Mouse (Mus musculus): ENCODE results near the gene Strada.
A peak's percentile ranks its signal among the peaks of the same experiment; 100 is the strongest.

The Strada gene

GRCm38 (mm10) chr11:106187326-106187725 is 14.6 kb downstream of the Strada start:
- no peak for DNase-seq (ENCODE audit: extremely low spot score)

GRCm38 (mm10) chr11:106180449-106180801 is 21.5 kb downstream of the Strada start:
- no peak for DNase-seq (ENCODE audit: extremely low spot score)

GRCm38 (mm10) chr11:106179711-106180448 is 22.1 kb downstream of the Strada start:
- DNase-seq (ENCODE audit: extremely low spot score) = no peak

- no peak for DNase-seq (ENCODE audit: extremely low spot score)
These were observed 23.8 kb downstream of the Strada start for GRCm38 (mm10) chr11:106178036-106178782.

DNA sequence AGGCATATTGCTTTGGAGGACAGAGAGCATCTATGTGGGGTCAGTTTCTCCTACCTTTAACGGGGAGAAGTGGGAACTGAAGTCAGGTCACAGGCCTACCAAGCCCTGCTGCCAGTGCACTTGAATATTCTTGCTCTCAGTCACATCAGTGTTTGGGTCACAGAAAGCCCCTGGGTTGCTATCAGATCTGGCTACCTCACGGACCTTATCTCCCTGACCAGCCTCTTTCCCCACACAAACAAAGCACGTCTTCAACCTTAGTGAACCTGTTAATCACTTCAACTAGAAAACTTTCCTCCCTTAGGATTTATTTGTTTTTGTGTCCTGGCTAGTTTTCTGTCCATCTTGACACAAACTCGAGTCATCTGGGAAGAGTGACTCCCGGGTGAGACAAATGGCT is 25.6 kb downstream of the Strada start:
- DNase-seq (ENCODE audit: extremely low spot score) = no peak

- no peak for DNase-seq (ENCODE audit: extremely low spot score)
These were observed 26.9 kb downstream of the Strada start for GRCm38 (mm10) chr11:106175081-106175480.

DNA sequence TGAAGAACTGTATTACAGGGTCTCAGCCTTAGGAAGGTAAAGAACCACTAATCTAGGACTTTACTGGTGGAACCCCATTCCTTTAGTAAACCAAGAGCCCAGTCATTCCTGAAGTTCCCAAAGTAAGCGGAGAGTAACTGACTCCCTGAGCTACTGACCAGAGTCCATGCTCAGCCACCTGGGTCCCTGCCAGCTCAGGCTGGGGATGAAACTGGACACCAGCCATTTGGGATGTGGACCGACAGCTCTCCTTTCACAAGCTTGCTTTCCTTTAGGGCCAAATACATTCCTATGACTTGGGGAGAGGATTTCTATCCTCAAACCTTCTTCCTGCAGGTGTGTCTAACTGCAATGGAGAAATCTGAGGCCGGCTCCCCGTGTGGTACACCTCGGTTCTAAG is 27.6 kb downstream of the Strada start:
- DNase-seq (ENCODE audit: extremely low spot score) = no peak

DNA sequence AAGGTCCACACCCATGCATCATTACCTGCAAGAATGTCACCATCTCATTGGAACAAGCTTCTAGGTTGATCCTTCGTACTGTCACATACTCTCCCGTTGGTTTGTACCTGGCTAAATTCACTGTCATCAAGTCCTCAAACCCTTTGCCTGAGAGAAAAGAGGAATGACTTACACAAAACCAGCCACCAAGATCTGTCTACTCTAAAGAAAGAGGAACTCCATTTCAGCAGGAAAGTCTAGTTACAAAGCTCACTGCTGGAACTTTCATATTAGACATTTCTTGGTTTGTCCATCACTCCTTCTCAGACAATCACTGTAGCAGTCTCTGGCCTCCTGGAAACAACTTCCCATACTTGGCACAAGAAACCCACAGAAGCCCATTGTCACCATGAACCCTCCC is 28.7 kb downstream of the Strada start:
- no peak for DNase-seq (ENCODE audit: extremely low spot score)

GRCm38 (mm10) chr11:106170807-106171206 is 31.2 kb downstream of the Strada start:
- no peak for DNase-seq (ENCODE audit: extremely low spot score)

GRCm38 (mm10) chr11:106167435-106167834 is 34.5 kb downstream of the Strada start:
- DNase-seq (ENCODE audit: extremely low spot score) = no peak

DNA sequence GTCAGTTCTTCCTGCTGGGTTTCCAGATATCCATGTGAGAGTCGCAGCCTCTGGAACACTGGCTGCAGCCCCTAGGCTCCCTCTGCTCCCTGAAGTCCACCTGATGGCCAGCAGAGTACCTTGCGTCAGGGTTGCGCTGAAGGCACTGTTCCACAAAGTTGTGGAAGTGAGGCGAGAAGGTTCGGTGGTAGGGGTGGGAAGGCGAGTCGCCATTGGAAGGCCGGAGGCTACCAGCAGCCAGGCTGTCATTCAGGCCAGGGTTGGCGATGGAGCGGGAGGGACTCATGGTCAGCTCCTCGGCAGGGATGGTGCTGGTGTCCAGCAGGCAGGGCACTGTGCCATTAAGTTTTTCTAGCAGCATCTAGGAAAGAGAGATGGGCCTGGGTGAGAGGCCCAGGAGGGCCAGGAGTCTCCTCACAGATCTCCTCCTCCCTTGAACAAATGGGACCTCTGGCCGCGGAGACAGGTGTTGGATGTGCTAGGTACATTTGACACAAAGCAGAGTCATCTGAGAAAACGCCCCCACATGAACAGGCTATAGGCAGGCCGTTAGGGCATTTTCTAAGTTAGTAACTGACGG is 37.3 kb downstream of the Strada start:
- no peak for DNase-seq (ENCODE audit: extremely low spot score)

GRCm38 (mm10) chr11:106163546-106163945 is 38.4 kb downstream of the Strada start:
- DNase-seq (ENCODE audit: extremely low spot score) = no peak

DNA sequence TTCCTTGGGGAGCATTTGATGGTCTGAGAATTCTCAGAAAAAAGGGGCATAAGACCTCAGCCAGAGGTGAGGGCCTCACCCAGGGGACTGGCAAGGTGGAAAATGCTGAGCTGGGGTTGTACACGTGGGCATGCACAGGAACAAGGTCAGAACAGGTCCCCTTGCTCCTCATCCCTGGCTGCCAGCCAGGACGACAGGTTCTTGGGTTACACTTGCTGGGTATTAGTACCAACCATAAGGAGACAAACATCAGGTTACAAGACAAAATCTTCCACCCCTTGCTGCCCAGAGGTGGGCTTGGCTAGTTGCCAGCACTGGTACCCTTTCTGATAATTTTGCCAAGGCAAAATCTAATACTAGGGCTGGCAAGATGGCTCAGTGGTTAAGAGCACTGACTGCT is 39.7 kb downstream of the Strada start:
- no peak for DNase-seq (ENCODE audit: extremely low spot score)

DNA sequence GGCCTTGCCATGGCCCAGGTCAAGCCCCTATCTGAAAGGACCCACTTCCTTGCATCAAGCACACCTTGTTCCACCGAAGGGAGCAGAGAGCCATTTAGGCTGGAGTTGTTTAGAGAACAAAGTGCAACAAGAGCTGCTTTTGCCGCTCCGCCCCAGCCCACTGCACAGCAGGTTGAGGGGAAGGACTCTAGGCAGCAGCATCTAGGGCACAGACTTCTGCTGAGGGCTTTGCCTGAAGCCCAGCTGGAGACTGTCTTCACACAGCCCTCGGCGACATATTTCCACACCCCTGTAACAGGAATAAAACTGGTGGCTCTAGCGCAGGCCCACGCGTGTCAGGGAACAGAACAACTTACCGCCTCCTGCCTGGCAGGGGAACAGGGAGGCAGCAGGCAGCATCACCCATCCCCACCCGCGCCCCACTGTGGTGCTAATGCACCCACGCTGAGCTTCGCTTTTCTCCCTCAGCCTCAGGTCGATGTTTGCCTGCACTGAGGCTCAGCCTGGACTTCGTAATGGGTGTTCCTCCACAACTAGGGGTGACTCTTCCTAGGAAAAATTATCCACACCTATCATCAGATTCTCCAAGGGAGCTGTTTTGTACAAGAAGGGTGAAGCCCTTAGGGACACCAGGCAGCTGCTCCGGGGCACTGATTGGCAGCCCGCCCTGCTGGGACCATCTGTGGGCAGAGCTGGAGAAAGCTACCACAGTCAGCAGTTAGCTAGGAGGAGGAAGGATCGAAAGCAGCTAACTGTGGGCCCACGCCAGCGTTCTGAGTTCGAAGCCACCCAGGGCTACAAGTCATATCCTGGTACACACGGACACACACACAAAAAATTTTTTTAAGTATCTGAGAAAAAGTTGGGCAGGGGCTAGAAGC is 40.9 kb downstream of the Strada start, which contains the start of the genes Gm10840 and Limd2:
Gene Gm10840, plus strand, starts transcription at position 10 of the 881 bp plus-strand sequence.
Gene Limd2, minus strand, starts transcription at position 20 of the 881 bp plus-strand sequence.
- no peak for DNase-seq (ENCODE audit: extremely low spot score)

DNA sequence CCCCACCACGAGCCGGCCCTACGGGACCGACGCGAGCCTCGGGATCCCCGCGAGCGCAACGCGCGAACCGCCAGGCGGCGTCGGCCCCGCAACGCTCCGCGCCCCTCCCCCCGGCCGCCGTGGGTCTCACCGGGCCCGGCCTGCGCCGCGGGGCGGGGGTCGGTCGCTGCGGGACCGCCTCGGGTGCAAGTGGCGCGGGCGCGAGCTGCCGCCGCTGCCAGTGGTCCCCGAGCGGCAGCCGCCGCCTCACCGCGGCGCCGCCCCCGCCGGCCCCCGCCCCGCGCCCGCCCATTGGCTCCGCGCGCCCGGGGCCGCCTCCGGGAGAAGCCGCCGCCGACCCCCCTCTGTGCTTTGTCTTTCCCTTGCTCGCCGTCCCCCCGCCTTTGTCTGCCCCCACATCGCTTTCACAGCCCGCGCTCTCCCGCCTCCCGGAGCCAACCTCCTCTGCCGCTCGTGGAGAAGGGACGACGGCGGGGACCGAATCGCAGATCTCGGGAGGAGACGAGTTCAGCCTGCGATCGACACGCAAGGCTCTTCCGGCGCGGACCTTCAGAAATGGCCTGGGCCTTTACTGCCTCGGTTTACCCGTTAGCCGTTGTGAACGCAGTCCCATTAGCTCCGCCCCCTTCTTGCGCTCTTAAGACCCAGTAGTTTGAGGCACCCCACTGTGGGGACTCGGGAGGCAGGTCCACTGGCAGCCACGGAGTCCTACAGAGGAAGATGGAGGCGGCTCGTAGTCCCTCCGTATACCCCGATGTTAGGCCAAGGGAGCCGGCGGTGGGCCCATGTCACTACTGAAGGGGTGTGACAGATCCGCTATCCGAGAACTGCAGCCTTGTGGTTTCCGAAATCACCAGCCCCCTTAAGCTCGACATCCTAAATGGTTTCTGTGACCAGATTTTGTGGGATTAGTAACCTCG is 41.8 kb downstream of the Strada start:
- peak; percentile 82 for DNase-seq (ENCODE audit: extremely low spot score)

DNA sequence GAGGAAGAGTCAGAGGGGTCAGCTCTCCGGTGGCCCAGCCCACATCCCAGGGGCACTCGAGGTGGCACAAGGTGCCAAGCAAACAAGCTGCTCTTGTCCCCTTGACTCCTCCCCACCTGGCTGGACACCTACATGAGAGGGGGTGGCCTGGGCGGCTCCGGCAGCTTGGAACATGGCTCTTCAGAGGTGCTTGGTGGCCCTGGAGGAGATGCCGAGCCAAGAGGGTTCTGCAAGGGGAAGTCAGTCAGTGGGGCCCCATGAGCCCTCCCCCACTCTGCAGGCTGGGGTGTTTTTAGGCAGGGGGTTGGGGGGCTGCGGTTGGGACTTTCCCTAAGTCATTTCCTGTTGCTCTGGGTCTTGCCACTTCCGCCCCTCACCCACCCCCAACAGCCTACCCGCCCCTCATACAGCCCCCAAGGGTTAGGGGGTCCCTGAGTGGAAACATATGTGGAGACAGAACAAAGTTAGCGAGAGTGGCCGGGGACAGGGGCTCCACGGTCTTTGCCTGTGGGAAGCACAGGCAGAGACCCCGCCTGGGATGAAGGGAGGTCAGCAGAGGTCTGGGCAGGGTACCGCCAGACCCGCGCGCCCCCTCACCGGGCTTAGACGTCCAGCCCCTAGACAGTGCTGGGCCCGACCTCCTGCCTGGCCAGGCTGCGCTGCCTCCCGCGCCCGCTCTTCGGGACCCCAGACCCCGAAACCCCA is 42.6 kb downstream of the Strada start:
- DNase-seq (ENCODE audit: extremely low spot score) = peak; percentile 74

DNA sequence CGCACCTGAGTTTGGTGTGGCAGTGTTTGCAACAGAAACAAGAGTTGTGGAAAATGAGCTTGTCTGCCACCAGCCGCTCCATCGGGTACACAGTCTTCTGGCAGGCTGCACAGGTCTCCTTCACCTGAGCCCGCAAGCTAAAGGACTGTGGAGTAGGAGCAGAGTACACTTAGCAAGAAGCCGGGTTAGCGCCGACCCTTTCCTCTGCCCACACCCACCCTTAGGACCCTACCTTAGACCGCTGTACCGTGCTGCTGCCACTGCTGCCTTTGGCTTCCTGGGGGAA is 43.1 kb downstream of the Strada start:
- DNase-seq (ENCODE audit: extremely low spot score) = no peak

GRCm38 (mm10) chr11:106158081-106158929 is 43.7 kb downstream of the Strada start:
- no peak for DNase-seq (ENCODE audit: extremely low spot score)

DNA sequence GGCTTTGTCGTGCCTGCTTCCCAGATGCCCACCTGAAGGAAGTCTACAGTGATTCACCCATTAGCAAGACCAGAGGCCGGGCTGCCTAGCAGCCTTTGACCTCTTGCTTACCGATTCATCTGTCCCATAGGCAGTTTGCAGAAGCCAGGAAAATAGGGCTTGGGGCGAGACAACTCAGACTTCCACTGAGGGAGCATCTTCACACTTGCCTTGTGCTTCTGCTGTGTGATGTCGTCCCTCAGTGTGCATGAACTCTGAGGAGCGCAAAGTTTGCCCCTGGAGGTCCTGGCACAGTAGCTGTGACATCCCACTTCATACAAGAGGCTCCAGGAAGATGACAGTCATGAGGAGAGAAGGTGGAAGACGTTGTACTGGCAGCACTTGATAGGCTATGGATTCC is 44.8 kb downstream of the Strada start:
- DNase-seq (ENCODE audit: extremely low spot score) = no peak

All from embryo, embryonic 9.5 days (tissue).